Mouse (Mus musculus) left cerebral cortex, adult 18-20 months (tissue): ENCODE data around the gene Gm28635. TPM values are rescaled to one million over a fixed set of nuclear protein-coding genes. Genes with fewer than 3 reads are reported as not detected.
A peak's percentile ranks its signal among the peaks of the same experiment; 100 is the strongest.

Experiments used
- DNase-seq, 2 experiments: peaks; one replicate each; pipeline ENCODE4 v3.0.0; 2021 to 2022; ENCODE audit warnings: low spot score in 2 of 2, mixed read lengths in 1 of 2
- long read RNA-seq, 2 experiments: library from polyadenylated mRNA; stranded (forward); transcript quantifications; one replicate each; pipeline ENCODE4 v2.0.0; 2021
- total RNA-seq, 2 experiments: library from RNA; stranded (reverse); gene quantifications; 2 replicates each; pipeline ENCODE4 v1.2.3; 2021

Gm28635 gene
- total RNA-seq: 1 to 10 TPM; 5.8 to 6.1 TPM
- long read RNA-seq, experiment 1, partial matches to known transcripts: 0 of 2 reads
- long read RNA-seq, experiment 1, other reads (novel, unspliced or antisense): 2 of 2 reads
- long read RNA-seq, experiment 2: 0 reads

DNA sequence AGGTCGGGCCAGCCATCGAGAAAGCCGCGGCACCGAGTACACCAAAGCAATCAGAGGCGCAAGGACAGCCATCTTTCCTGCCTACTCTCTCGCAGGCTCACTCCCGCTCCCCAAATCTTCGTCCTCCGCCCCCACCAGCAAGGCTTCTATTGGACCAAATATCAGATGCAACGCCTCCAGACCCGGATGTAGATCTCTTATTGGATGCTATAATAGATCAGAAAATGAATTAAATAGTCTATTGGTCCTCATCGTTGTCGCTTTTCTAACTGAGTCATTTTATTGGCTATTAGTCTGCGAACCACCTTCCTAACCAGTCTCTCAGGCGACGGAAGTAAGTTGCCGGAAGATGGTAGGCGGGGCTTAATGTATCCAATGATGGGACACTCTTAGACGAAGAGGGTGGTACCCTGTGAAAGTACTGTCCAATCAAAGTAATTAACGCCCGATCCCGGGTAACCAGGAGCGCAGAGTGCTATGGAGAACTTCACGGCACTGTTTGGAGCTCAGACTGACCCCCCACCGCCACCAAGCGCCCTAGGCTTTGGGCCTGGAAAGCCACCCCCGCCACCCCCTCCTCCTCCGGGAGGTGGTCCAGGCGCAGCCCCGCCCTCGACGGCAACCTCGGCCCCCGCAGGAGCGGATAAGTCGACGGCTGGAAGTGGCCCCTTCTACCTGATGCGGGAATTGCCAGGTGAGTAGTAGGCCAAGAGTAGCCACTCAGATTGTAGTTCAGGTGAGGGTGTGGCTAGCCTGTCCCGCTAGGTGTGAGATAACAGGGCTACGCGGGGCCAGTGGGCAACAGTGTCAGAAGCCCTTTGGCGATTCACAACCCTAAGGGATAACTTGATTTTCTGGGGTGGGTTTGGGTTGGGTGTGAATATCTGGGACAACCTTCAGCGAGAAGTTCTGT is at the start of gene Gm28635, which contains the start of gene Med19:
Gm28635 (minus strand) TSS at position 74 of the 913 bp plus-strand sequence.
Med19 (plus strand) TSS at position 435 of the 913 bp plus-strand sequence.
- peak; percentile 88 to 92 for DNase-seq

DNA sequence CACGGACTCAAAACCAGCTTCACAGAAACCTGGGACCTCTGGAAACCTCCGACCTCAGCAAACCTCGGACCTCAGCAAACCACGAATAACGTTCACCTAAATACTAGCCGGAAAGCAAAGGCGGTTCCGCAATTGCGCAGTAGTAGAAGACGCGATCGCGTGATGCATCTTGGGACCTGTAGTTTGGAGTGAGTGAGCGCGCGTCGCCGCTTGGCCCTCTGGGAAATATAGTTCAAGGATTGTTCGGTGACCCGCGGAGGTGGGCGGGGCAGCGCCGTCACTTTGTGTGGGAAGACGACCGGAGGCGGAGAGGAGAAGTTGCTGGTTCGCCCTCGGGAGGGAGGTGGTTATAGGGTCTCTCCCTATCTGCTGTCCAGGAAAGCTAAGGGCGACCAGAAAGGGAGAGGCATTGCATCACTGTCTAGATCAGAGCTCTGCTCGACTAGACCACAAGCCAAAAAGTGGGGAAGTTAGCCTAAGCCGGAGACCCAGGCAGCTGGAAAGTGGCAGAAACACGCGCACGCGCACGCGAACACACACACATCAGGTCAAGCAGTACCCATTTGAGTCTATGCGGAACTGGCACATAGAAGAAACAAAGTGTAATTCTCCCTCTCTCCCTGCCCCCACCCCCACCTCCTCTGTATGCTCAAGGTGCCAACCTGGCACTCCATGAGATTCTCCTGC is 49.5 kb upstream of the Gm28635 start, which contains the start of gene Clp1:
Clp1 (minus strand) TSS at position 179 of the 687 bp plus-strand sequence.
- DNase-seq: peak; percentile 97 to 98

DNA sequence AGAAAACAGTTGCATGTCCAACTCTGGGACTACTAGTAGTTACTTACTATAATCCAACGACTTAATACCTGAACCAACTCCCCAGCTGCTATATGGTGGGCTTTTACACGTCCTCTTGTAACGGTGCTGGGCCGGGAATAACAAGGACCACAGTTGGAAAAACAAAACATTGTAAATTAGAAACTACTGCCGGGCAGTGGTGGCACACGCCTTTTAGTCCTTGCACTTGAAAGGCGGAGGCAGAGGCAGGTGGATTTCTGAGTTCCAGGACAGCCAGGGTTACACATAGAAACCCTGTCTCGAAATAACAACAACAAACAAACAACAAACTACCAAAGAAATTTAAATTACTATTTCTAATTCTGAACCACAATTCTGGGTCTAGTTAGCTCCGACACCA is 48.9 kb upstream of the Gm28635 start:
- no peak for DNase-seq

DNA sequence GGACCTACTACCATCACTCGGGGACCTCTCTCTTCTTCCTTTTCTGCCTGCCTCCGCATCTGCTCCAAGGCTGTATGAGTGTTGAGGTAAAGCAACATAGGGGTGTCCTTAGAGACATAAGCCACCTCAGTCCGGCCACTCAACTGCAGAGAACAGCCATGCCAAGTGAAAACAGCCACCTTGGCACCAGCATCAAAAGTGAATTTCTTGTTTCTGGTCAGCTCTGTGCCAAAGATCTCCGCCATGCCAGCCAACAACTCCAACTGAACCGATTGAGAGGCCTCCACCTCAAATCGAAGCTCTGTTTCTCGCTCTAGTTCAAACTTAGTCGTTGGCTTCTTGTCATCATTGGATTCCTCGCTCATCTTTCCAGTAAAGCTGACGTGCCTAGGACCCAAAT is 47.9 kb upstream of the Gm28635 start:
- DNase-seq: no peak

DNA sequence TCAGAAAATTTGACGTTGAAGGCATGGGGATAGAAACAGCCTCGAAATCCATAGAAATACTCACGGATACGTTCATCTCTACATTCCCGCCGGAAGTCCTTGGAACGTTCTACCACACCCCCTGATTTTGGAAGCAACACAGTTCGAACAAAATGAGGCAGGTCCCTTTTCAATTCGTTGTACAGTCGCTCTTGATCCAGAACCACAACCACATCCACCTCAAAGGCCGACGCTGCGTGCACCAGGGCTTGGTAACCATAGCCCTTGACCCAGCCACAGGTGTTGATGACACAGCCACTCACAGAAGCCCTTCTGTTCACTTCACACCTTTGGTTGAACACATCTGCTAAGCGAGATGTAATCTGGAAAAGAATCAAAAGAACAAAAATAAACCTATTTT is 46.0 kb upstream of the Gm28635 start:
- DNase-seq: no peak

DNA sequence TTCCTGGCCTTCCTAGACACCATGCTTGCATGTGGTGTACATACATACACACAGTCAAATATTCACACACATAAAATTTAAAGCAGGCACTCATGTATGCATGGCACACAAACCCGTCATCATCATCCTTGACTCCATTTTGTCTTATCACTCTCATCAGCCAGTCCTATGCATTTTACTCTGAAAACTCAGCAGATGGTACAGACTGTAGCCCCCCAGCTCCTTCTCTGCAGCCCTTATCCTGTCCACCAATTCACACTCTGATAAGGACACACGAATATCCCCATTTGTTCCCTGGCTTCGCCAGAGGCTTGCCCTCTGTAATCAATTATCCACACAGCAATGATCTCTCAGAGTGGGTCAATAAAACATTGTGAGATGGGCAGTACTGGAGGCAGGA is 43.3 kb upstream of the Gm28635 start:
- DNase-seq: no peak

- DNase-seq: no peak
Measured at GRCm38 (mm10) chr2:84720718-84721117, 42.9 kb upstream of the Gm28635 start.

DNA sequence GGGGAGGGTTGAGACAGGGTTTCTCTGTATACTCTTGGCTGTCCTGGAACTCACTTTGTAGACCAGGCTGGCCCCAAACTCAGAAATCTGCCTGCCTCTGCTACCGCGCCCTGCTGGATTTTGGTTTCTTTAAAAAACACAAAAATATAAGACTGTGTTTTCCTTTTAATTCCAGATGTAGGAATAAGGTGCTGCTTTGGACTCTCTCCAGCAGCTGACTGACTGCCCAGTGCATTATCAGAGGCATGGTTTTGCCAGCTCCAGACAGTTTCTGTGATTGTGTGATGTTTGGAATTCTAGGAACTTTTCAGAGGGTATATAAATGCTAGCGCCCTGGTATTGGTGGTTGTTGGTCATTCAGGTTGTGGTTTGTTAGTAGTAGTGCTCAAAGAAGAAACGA is 39.5 kb upstream of the Gm28635 start:
- DNase-seq: no peak

GRCm38 (mm10) chr2:84716423-84717355 is 38.8 kb upstream of the Gm28635 start:
- DNase-seq: no peak

DNA sequence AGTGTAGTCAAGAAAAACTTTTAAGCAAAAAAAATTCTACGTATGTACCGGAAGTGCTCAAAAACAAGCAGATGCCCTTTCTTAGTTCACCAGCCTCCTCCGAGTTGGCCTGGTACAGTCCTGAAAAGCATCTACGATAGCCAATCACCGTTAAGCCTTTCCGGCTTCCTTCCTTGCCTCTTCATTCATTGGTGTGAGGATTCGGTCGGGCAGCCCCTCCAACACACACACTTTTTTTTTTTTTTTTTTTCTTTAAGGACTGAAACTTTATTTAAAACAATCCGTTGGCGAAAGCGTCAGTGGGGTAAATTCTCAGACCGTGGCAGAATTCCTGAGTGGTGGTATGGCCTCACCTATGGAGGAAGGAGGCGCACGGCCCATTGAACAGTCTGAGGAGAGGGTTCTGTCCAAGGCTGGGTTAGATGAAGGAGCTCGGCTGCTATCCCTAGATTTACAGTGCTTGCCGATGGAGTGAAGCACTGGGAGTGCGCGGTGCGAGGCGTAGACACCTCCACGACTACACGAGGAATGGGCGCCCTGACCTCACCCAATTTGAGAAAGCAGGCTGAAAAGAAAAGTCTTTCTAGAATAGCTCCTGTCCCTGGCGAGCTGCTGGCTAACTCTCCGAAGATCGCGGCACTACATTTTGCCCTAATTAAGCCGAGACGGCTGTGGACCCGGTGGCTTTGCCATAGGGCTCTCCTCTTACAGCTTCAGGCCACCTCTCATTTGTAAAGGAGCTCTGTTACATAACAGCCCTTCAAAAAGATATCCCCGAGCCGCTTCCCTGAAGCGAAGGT is 37.9 kb upstream of the Gm28635 start:
- peak; percentile 51 to 63 for DNase-seq

DNA sequence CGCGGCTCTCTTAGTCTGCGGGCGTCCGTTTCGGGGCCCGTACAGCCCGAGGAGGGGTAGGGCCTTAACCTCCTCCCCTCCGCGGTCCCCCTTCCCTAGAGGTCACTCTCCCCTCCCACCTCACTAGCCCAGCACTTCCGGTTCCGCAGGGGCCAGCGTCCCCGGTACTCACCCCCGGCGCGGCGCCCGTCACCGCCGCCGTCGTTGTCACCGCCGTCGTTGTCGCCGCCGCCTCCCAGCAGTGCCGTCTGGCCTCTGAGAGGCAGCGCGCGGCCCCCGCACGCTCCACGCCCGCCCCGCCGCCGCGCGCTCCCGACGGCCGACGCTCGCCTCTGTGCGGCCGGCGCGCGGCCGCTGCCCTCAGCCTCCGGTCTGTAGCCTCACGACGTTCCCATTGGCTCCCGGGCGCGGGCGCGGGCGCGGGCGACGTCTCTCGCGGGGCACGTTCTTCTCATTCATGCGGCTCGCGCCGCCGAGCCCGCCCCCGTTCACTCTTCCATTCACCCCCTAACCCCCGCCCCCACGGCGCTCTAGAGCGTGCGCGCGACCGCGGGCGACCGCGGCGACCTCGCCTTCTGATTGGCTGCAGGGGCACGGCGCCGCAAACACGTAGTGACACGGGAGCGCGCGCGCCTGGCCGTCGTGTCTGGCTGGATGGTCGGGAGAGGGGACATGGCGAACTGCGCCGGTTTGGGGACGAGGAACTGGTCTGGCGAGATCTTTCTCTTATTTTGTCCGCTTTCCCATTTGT is 37.1 kb upstream of the Gm28635 start, which contains the start of gene Zdhhc5:
Zdhhc5 (minus strand) TSS at position 370 of the 751 bp plus-strand sequence.
- peak; percentile 95 to 98 for DNase-seq

DNA sequence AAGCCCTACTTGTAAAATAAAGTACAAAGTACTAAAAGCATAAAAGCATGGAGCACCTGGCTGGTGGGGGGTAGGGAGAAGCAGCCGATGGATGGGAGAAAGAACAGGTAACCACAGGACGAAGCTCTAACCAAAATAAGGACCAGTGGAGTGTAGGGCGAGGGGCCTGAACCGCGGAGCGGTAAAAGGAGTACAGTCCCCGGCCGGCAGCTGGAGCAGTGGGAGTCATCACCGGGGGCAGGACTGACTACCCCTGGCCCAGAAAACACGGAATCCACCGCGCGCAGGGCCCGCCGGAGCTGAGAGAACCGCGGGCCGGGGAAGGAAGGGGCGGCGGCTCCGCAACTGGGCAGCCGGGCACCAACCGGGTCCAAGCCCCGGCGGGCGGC is 36.6 kb upstream of the Gm28635 start:
- no peak for DNase-seq

DNA sequence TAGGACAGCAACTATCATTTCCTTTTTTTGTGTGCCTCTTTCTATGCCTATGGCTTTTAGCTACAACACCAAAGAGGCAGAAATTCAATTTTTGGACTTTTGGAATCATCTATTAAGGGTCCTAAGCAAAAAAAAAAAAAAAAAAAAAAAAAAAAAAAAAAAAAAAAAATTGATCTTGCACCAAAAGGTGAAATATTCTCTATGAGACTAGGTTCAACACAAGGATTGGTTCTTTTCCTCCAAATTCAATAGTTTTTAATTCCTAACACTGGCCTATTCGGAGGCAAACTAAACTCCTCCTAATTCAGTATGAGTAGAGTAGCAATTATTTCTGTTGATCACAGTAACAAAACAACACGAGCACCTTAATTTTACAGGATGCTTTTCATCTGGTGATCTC is 34.1 kb upstream of the Gm28635 start:
- DNase-seq: no peak

DNA sequence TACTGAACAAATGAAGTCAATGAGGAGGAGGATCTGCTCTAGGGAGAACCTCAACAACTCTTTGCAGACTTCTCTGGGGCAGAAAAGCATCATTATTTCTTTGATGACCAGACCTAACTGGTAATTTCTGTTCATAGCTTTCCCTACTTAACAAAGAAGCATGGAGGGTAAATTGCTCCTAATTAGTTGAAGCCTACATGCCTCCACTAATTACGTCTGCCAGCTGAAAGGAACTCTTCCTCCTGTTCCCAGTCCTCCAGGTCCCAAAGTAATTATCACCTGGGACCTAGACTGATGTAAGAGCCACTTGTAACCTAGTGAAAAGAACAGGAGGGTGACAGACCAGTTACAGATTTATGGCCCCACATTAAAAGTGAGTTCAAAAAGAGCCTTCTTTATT is 29.7 kb upstream of the Gm28635 start:
- DNase-seq: no peak

DNA sequence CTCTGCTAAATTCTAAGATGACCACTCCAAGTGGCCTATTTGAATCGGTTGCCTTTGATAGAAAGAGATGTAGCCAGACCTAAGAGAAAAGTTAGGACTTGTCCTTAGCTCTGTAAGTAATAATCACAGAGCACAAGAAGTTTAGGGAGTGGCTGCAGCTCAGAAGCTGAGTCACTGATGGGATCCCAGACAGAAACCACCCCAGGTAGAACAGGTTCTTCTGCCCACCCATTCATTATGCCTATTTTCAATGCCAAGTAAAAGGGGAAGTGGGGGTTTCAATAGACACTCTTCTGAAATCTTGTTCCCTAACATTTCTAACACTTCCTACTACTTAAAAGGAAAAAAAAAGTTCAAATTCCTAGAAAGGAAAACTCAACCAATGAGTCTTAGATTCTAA is 27.5 kb upstream of the Gm28635 start:
- no peak for DNase-seq

- no peak for DNase-seq
Measured at GRCm38 (mm10) chr2:84704329-84704728, 26.5 kb upstream of the Gm28635 start.

DNA sequence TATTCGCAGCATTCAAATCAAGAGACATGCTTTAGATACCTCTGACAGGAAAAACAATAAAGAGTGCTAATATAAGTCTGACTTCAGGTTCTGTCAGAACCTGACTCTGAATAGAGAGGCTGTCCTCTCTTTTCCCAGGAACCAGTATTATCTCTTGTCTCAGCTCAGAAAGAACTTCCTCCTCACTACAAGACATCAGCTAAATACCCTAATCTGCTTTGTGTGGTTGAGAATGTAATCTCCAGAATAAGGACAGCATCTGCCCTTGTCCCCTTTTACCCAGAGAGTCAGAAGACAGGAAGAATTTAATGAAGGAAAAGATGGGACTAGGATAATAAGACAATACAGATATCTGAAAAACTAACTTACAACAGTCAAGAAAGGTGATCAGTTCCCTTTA is 25.7 kb upstream of the Gm28635 start:
- no peak for DNase-seq

DNA sequence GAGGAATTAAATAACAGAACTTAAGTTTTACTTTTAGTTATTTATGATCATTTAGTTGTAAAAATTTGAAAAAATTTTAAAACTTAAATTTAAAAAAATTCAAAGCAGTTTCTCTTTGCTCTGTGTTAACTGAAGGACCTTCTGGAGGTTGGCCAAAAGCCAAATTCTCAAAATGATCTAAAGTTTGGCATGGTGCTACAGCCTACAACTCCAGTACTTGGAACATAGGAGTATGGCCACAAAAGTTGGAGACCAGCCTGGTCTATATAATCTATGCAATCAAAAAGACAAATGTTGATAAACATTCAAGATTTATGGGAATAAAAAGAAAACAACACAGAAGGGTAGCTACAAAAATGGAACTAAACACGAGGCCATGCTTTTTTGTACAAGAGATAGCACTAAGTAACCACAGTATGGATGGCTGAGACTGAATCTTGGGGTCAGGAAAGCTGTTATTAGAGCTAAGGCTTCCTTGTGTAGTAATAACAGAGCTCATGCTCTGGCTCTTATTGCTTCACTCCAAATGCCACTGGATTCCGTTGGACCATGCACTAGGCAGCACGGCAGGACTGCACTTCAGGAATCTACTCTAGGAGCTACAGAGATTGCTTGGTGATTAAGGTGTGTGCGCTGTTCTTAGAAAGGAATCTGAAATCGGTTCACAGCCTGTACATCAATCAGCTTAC is 17.3 kb upstream of the Gm28635 start:
- no peak for DNase-seq

DNA sequence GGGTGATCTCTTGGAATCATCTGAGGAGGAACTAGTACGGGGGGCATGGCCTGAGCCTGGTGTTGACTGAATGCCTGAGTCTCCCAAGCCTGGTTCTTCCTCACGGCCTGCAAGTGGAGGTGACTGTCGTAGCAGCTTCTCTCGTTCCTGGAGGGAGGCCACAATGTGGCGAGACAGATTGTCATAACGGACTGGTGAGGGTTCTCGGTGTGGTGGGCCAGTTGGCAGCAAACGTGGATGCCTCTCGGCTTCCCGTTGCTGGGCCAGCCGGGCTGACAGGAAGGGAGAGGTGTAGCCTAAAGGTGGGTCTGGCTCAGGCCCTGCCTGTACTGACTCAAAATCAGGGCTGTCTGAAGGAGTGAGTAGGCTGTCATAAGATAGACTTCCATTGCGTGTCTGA is 12.2 kb upstream of the Gm28635 start:
- no peak for DNase-seq
